Mouse (Mus musculus): ENCODE results near the gene 2310033P09Rik.

DNA sequence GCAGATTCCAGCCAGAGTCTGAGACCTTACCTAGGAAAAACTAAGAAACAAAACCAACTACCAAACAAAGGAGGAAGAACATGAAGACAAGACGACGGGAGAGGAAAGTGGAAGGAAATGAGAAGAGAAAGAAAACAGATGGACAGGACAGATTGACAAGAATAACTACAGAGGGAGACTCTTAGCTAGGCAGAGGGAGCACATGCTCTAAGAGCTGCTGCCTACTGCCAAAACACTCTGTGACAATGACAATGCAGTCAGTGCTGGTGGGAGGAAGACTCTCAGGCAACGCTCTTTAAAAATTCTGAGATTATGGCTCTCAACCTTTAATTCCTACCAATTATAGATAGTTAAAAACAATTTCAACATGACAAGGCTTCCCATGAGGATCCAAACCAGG, 8.8 kb downstream of the 2310033P09Rik start:
- TF ChIP-seq EP300 (optimal IDR thresholded peaks at IDR 0.05) (no peak), CTCF (IDR thresholded peaks at IDR 0.05; ENCODE audit: low read depth) (no peak)
